Mouse (Mus musculus) urinary bladder, postnatal 4 days (tissue): ENCODE data around the gene Ctrb1.

ENCODE experiments used
- DNase-seq, 2 experiments: peaks; one replicate each; pipeline ENCODE4 v3.0.0; 2021 to 2022; ENCODE audit warnings: low spot score in 2 of 2

Gene Ctrb1

DNA sequence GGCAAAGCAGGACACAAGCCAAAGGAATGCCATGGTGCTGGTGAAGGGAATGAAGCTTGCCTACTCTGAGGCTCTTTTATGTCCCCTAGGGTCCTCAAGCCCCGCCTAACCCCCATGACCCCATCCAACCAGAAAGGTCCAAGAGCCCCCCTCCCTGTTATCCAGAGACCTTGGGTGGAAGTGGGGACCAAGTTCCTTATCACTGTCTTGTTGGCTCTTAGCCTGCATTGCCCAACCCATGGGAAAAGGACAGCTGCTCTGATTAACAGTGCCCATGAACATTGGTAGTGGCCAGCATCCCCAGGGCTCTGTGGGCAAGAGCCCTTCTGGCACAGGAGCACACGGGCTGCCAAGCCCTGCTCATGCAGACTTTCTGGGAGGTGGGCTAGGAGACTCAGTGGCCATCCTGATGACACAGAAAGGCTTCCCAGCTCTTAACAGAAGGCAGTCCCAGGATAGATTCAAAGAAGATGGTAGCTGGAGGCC lies at the start of gene Ctrb1:
TSS of gene Ctrb1 (minus strand) at position 51 of the 486 bp plus-strand sequence.
- no peak for DNase-seq

DNA sequence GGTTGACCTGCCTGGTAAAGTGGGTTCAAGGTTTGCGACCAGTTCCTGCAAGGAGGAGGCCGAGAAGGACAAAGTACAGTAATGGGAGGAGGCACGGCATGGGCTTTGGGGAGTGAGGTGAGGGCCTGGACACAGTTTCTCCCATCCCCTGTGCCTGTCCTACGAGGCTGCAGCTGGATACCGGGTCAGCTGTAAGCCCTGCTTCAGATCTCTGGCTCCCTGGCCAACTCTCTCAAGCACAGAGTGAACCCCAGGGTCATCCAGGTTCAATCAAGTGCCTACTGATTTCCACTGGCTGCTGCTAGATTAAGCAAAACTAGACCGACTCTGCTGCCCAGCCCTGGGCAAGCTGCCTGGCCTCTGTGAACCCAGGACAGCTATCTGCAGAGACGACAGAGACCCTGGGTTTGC lies 49.5 kb upstream of the Ctrb1 start:
- DNase-seq = peak in 1 of 2 experiments; percentile 54

DNA sequence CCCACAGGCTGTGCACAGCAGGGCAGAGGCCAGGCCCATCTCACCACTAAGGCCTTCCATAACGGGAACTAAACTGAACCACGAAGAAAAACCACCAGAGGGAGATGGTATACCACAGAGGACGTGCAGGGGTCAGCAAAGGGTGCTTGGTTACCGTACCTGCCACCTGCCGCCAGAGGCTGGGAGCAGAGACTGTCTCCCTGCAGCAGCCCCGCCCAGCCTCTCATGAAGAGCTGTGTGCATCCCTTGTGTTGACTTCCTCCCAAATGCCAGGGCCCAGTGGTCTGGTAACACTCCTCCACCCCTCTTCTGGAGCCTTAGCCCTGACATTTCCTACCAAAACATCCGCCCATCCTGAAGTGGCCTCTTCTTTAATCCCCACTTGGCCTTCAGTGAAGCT lies 48.8 kb upstream of the Ctrb1 start:
- peak in 1 of 2 experiments; percentile 54 for DNase-seq

DNA sequence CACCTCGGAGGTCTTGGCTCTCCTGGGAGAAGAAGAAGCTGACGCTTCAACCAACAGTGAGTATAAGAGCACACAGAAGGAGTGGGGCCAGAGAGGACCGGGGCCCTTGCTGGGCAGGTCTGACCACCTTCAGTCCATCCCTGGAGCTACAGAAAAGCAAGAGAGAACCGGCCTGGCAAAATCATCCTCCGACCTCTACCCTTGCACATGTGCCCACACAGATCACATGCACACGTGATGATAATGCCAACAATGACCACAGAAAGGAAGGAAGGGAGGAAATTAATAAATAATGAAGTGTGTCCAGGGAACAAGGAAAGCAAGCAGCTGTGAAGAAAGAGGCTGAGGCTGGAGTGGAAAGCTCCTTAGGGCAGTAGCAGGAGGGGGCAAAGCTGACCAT lies 48.1 kb upstream of the Ctrb1 start:
- no peak for DNase-seq

DNA sequence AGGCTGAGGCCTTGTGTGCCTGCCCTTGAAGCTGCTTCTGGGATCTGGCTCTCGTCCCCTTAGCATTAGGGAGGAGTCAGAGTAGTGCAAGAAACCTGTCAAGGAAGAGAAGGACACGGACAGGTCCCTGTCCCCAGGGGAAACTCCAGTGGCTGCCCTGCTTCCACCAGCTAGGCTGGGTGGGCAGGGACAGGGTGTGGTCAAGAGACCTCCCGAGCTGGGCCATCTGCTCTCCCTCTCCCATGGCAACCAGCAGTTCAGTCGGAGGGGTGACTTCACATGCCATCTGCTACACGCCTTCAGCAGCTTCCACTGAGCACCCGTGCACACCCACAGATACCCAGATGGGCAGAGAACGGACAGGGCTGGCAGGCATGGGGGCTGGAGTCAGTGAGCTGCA lies 45.5 kb upstream of the Ctrb1 start:
- no peak for DNase-seq

DNA sequence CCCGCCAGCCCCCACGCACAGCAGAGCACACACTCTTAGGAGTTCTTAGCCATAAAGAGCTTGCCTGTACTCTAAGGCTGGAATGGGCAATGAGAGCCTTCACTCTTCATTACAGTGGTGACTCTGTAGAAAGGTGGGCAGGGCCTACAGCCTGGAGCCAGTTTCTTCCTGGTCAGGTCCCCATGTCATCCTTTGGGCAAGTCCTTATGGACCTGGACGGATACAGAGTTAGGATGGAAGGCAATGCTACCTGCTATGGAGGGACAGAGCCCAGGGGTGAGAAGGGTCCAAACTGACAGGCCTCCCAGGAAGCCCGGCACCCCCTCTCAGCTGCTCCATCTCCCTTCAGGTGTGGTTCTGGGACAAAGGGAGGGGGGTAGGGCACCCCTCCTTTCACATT lies 45.0 kb upstream of the Ctrb1 start:
- DNase-seq = no peak

DNA sequence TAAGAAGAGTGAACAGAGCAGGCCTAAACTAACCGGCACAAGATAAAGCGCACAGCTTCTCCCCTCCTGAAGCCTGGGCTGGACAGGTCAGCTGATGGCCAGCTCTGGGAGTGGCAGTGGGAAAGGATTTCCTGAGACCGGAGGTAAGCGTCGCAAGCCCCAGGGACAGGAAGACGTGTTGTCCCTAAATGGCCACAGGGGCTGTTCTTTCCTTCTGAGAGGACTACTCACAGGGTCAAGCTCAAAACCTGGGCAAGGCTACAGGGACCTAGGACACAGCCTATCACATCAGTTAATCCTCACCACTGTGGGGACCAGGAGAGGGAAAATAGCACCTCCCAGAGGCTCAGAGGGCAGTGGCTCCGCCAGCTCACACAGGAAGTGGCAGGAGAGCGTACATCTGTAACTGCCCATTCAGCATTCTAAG lies 44.5 kb upstream of the Ctrb1 start:
- peak in 1 of 2 experiments; percentile 50 for DNase-seq

DNA sequence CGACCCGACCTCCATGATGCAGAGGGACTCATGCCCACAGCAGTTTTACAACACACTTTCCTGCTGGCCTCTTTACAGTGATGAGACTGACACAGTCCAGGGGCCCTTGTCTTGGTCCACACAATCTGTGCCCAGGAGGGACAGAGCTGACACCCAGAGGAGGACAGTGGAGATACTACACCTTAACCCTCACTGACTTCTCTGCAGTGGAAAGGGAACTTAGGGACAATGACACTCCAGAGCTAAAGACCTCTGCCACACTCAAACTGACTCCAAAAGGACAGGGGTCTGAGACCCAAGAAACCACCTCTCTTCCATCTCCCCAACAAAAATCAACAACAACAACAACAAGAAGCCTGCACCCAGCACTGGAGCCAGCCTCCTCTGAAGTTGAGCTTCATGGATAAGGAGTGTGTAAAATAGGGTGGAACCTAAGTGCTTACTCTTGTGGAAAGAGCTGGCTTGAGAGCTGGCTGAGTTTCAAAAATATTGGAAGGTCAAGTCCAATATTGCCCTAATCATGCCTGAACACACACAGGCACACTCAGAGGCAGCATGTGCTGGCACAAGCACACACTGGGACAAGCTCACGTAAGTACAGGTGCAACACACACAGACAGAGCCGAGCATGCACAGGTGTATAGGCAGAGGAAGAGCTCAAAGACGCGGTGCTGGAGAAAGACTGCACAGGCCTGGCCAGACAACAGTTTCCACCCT lies 43.6 kb upstream of the Ctrb1 start:
- DNase-seq = no peak

DNA sequence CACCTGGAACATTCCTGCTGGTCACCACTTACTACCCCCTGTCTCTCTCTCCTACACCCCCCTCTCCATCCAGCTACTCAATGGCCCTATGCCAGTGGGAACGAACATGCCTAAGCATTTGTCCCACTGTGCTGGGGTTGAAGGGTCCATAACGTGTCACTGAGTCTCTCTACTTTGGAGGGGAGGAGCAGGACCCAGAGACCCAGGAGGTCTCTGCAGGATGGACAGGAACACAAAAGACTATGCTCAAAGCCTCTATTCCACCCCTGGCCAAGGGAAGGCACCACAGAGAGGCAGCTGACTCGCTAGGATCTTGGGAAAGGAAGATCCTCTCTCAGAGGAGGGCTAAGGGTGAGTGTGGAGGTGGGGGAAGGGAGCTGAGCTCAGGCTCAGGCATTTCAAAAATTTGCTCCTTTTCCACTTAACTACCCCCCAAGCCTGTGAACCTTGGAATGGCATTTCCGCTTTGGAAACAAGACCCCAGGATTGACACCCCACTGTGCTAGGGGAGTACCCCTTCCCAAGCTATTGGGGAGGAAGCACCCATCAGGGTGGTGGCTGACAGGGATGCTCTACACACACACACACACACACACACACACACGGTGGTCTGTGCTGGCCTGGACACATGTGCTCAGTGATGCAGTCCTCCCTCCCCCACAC lies 42.9 kb upstream of the Ctrb1 start:
- peak in 1 of 2 experiments; percentile 57 for DNase-seq

DNA sequence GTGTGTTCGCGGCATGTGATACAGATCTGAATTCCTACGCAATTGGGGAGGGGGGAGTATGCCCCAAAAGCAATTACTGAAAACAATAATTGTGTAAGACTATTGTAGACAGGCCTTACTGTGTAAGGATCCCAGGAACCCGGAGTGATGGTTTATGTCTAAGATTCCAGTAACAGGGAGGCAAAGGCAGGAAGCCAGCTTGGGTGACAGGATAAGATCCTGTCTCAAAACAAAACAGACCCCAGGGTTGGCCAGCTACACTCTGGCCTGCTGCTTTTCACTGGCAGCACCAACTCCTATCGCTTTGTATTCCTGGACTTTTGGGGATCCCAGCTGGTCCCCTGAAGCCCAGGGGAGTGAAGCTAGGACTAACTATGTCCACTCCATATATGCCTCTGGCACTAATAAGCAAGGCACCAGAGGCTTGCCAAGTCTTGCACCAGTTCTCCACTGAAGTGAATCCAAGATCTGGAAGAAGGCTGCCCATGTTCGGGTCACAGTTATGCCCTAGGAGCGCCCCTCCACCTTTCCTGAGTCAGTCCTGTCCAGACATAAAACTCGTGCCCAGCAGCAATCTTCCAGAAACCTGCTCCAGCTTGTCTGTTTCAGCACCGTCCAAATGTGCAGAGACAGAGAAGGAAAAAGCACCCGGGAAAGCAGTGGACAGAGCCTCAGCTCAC lies 41.7 kb upstream of the Ctrb1 start:
- no peak for DNase-seq

DNA sequence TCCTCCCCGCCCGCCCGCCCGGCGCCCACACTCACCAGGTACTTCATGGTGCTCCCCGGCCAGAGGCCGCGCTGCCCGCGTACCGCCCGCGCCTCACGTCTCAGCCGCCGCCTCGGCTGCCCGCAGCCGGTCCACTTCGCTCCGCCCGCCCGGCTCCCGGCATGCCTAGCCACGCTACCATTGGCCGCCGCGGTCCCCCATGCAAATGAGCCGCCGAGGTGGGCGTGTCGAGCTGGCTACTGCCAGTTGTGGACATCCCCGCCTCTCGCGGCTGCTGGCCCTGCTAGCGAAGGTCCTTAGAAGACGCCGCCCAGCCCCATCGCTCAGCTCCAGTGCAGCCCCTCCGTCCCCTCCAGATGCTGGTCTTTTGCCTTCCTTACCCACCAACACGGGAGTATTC lies 41.2 kb upstream of the Ctrb1 start:
- DNase-seq = peak; percentile 96 to 98

DNA sequence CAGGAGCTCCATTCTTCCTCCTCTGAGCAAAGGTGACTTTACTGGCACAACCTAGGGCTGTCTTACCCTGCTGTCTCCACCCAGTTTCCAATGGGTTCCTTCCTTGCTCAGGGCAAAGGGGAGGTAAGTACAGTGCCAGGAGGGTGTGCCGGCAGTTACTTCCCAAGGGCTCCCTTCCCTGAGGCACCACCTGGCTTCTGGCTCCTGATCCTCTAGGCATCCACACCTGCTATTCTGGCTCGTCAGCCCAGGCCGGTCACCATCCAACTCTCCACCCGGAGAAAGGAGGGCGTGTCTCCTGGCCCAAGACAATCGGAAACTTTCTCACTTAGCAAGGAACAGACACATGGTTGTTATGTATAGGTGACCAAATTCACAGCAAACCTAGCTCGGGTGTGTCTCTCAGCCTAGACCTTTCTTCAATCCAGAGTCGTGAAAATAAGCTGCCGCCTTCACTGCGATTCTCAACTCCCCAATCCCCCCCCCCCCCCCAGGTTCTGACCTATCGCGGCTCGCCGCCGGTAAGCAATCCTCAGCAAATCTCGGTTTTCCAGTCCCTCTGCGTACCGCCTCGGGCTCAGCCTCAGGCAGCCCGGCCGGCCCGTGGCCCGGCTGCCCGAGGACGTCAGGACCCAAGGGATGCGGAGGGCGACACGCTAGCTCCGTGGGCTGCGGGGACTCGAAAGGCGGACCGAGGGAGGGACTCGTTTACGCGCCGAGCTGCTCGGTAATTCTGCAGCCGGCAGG lies 40.6 kb upstream of the Ctrb1 start:
- no peak for DNase-seq

DNA sequence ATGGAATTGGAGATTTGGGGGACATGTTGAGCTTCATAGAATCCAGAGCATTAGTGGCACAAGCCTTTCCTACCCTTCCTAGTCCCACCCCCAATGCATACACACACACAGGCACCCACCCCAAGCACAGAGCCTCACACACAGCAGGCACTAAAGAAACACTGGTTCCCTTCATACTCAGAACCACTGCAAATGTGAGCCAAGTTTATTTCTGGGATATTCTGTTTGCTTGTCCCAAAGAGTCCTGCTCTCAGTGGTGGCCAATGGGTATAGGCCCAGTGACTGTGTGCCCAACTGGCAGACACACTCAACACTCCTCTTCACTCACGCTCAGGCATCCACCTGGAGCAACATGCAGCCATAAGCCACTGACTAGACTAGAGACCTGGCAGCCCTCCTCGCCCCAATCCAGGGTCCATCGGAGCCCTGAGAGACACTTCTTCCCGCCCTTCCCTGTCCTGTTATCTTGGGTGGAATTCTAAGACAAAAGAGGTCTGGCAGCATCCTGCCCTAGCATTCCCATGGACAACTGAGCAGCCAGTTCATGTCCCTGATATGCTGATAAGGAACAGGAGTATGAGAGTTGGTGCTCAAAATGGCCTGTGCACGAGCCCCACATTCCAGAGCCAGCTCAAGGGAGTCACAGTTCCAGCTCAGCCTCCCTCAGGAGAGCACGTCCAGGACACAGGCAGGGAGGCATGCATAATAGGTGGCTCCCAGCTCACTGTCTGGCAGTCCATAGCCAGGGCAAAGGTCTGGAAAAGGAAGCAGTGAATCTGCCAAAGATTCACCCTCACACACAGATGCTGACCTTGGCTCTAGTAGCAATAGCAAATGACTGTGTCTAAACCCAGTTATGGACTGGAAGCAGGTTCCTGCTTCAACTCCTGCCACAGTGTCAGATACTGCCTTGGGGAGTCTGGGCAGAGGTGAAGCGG lies 38.7 kb upstream of the Ctrb1 start:
- no peak for DNase-seq

DNA sequence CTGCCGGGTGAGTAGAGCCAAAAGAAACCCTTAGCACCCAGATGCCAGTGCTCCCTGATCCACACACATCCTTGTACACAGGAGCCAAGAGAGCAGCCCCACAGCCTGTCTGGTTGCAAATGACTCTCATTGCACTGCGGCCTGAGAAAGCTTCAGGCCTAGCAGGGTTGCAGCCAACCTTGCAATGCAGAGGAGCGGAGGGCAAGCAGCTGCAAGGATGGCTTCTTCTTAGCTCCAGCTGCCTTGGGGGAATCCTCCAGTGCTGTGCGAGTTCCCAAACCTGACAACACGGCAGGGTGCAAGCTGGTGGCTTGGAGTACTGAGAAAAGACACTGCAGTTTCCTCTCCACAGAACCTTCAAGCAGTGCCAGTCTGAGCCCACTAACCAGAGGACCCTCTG lies 37.7 kb upstream of the Ctrb1 start:
- no peak for DNase-seq

DNA sequence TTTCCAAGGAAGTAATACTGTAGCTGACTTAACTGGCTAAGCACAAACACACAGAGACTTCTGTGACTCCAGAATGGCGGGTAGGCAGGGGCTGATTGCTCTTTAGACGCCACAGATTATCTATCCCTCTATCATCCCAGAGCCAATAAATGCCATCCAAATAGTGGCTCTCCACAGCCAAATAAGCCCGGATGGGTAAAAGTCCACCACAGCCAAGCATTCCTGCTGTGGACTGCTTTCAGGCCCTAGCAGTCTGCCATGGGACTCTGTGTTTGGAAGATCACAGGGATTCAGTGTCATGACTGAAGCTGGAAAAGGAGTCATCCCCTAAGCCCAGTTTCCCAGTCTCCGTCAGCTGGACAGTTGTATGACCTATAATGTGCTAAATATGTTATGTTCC lies 36.7 kb upstream of the Ctrb1 start:
- DNase-seq = no peak

DNA sequence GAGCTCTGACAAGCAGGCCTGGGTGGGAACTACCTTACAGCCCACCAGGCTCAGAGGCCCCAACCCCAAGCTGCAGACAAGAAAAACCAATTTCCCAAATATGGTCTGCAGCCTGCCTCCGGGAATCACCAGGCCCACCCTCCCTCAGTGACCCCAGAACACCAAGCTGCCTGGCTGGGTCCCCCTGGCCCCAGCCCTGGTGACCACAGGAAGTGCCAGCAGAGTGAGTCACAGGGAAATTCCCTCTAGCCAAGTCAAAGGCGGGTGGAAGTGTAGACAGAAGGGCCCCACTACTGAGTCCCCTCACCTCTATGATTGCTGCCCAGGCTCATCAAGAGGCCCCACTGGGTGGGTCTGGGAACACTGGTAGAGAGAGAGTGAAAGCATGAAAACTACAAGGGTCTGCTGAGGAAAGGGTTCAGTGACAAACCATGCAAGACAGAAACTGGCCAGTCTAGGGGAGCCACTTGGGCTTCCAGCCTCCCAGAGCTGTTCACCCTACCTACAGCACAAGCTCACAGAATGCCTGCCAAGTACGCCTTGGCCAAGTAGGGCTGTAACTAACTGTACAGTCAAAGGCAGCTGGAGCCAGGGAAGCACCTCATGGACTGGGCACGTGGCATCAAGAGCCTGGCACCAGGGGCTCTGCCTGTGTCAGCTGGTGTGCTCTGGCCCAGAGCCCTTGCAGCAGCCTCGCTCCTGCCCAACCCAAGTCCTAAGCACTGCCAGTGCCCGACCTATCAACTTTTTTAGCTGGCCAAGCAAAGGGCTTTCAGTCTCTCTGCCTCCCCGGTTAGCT lies 35.5 kb upstream of the Ctrb1 start:
- DNase-seq = peak in 1 of 2 experiments; percentile 57

DNA sequence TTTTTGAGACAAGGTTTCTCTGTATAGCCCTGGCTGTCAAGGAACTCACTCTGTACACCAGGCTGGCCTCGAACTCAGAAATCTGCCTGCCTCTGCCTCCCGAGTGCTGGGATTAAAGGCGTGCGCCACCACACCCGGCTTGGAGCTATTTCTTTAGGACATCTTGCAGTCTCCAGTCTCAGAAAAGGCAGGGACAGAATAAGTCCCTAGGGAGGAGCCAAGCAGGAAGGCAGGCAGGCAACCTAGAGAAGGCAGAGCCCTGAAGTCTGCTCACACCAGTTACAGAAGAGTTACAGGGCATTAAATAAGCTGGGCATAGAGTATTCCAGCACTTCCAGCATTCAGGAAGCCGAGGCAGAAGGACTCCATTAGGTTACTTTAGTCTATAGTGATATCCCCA lies 34.5 kb upstream of the Ctrb1 start:
- DNase-seq = no peak

DNA sequence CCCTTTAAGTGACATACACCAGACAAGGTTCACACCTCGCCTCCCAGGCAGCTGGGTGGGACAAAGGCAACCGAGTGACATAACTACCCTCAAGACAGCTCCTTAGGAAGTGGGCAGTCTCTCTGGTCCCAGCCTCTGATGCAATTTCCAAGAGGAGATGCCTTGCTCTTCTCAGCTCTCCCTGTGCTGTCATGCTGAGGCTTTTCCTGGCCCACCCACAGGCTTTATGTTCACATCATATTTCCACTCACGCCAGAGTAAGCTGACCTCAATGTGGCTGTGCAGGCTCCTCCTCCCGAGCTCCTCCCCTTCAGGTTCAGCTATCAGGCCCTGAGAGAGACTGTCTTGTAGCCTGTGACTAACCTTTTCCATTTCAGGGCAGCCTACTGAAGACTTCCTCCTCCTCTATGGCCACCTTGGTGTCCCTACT lies 29.3 kb upstream of the Ctrb1 start:
- DNase-seq = no peak

DNA sequence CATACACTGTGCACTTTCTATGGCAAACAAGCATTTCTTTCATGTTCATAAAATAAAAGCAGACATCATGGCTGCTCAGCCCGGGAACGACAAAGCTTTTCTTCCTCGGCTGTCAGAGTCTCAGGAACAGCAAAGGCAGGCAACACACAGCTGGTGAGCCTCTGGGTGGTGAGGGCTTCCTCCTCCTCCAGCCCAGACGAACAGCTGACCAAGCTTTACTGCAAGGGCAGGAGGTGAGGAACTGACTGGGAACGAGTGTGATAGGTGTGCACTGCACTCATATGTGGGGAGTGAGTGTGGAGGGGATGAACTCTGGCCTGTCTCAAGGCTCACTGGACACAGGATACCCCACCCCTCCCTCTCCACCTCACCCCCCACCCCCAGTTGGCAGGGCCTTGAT lies 28.1 kb upstream of the Ctrb1 start:
- DNase-seq = no peak

DNA sequence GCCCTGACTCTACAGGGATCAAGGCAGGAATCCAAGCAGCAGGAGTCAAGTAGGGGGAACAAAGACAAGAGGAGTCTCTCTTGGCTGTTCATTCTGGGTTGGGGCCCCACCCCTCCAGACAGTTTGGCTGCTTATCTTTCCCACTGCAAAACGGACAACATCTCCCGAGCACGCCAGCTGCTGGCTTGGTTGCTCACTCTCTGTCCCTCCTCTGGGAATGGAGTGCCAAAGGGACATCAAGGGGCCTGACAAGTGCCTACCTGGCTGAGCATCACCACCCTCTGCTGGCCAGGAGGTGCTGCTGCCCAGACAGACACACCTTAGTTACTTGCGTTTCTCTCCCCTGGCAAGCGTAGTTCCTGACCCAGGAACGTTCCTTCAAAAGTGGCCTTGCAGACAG lies 27.1 kb upstream of the Ctrb1 start:
- peak in 1 of 2 experiments; percentile 65 for DNase-seq
